Mouse (Mus musculus) granulocyte monocyte progenitor cell, adult 5-6 weeks (primary cell): ENCODE data around the gene Cerkl. TPM values are rescaled to one million over a fixed set of nuclear protein-coding genes. Genes with fewer than 3 reads are reported as not detected.

Experiments
- ATAC-seq: replicated peaks from 2 replicates; pipeline ENCODE4 v1.8.0; 2016; ENCODE audit warnings: mild to moderate bottlenecking, moderate TSS enrichment, inconsistent platforms; ENCODE audit not compliant: poor library complexity, severe bottlenecking
- total RNA-seq, 2 experiments: library from RNA; stranded (forward) in 1 of 2; stranded (reverse) in 1 of 2; fragments of 200-712, 200-1000 nt in 1 of 2; fragments of >200 nt in 1 of 2; fragmentation: Nextera tagmentation in 1 of 2; gene quantifications; 2 replicates each; pipeline ENCODE4 v1.2.3; 2014 to 2017

Cerkl gene
- total RNA-seq, 2 experiments from 2014 or later = 10.4 to 11.2 TPM

GRCm38 (mm10) chr2:79339003-79339402 is 117.6 kb downstream of the Cerkl start:
- ATAC-seq = peak; percentile 75

- no peak for ATAC-seq
These were observed 120.4 kb downstream of the Cerkl start for GRCm38 (mm10) chr2:79336141-79336540.

- no peak for ATAC-seq
These were observed 121.9 kb downstream of the Cerkl start for GRCm38 (mm10) chr2:79334661-79335060.

GRCm38 (mm10) chr2:79328079-79328478 is 128.5 kb downstream of the Cerkl start:
- no peak for ATAC-seq

- no peak; the same call in 1 of the 2 replicates for ATAC-seq
These were observed 140.3 kb downstream of the Cerkl start for GRCm38 (mm10) chr2:79316182-79316880.

GRCm38 (mm10) chr2:79315108-79315507 is 141.5 kb downstream of the Cerkl start:
- ATAC-seq = no peak

GRCm38 (mm10) chr2:79312499-79312898 is 144.1 kb downstream of the Cerkl start:
- ATAC-seq = no peak

- ATAC-seq = no peak
These were observed 147.0 kb downstream of the Cerkl start for GRCm38 (mm10) chr2:79309454-79310118.

- ATAC-seq = no peak
These were observed 149.0 kb downstream of the Cerkl start for GRCm38 (mm10) chr2:79307549-79307948.

GRCm38 (mm10) chr2:79302398-79302797 is 154.2 kb downstream of the Cerkl start:
- ATAC-seq = 0 out of 2 replicates have a peak, but pooled peaks have one; percentile 46

- ATAC-seq = no peak
These were observed 164.2 kb downstream of the Cerkl start for GRCm38 (mm10) chr2:79292431-79292830.

- ATAC-seq = no peak
These were observed 164.7 kb downstream of the Cerkl start for GRCm38 (mm10) chr2:79291922-79292321.

- ATAC-seq = no peak
These were observed 166.4 kb downstream of the Cerkl start for GRCm38 (mm10) chr2:79290149-79290548.

- ATAC-seq = no peak
These were observed 172.4 kb downstream of the Cerkl start for GRCm38 (mm10) chr2:79284206-79284605.

Other genes with a start within 250 kb of the Cerkl start
- 72.8 and 84.9 TPM in 2 replicates for gene Itga4, start 201.4 kb downstream of the Cerkl start, total RNA-seq (2014; fragmentation: Nextera tagmentation)
- gene Itga4, start 201.4 kb downstream of the Cerkl start, total RNA-seq (2017) = 80.1 and 85.1 TPM in 2 replicates
- not detected in 2 replicates for gene Neurod1, start within 50 bp of the Cerkl start, total RNA-seq (2014; fragmentation: Nextera tagmentation)
- not detected in 2 replicates for gene Neurod1, start within 50 bp of the Cerkl start, total RNA-seq (2017)
- gene Itprid2, start 178.6 kb upstream of the Cerkl start, total RNA-seq (2014; fragmentation: Nextera tagmentation) = 14.7 and 20.0 TPM in 2 replicates
- gene Itprid2, start 178.6 kb upstream of the Cerkl start, total RNA-seq (2017) = 14.7 and 21.9 TPM in 2 replicates